16 mouse cellular contexts compared by ENCODE assay signal in the genomic region with DNA sequence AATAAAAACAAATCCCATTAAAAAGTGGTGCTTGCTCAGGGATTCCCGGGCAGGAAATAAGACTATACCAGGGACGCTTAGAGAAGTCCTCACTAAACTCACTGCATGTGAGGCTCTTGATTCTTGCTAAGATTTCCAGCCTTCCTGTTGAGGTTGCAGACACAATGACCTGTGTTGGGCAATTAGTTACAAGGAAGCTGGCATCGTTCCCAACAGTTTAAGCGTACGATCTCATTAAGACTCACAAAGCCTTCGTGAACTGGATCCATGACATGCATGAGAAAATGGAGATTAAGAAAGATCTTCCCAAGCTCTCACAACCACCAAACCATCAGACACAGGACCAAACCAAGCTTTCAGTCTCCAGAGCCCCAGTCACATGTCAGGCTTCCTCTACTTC.
DNase-seq lines count a peak whose midpoint lies in the region; ATAC-seq and TF ChIP-seq lines count a peak whose summit lies in the region.
"Had no signal": no experiment of that assay in that cellular context is flagged by ENCODE, and none has a peak within 500 bp of the region (broad histone marks: within the 10 kb centered on the region; RNA-seq: fewer than 3 reads in every experiment).

No protein-coding gene starts in this region.

- no peaks in the 10 kb centered on the region for H3K36me3 ChIP-seq in midbrain, postnatal 0 days (ENCODE audit: insufficient read depth, low read length)
- H3K36me3 ChIP-seq in midbrain, embryonic 11.5 days (ENCODE audit: control insufficient read depth, insufficient read depth, low read length) = no peaks in the 10 kb centered on the region
- H3K36me3 ChIP-seq: hindbrain, embryonic 10.5 days; limb, embryonic 13.5 days; neural tube, embryonic 13.5 days had no signal

- H3K27ac ChIP-seq in midbrain, postnatal 0 days (ENCODE audit: low read depth, low read length) = no peak overlapping the region
- H3K27ac ChIP-seq in midbrain, embryonic 11.5 days (ENCODE audit: low read depth, low read length) = no peak overlapping the region
- H3K27ac ChIP-seq: heart, adult 2 months; hindbrain, embryonic 10.5 days; limb, embryonic 13.5 days; liver, embryonic 14.5 days; neural tube, embryonic 13.5 days had no signal

- H3K27me3 ChIP-seq in midbrain, postnatal 0 days (ENCODE audit: insufficient read depth, low read length) = no peaks in the 10 kb centered on the region
- H3K27me3 ChIP-seq in midbrain, embryonic 11.5 days (ENCODE audit: control insufficient read depth, insufficient read depth, low read length) = no peaks in the 10 kb centered on the region
- H3K27me3 ChIP-seq: limb, embryonic 13.5 days; neural tube, embryonic 13.5 days had no signal

- H3K4me1 ChIP-seq in midbrain, postnatal 0 days (ENCODE audit: insufficient read depth, low read length) = no peaks in the 10 kb centered on the region
- H3K4me1 ChIP-seq in midbrain, embryonic 11.5 days (ENCODE audit: control insufficient read depth, insufficient read depth, low read length) = no peaks in the 10 kb centered on the region
- H3K4me1 ChIP-seq: hindbrain, embryonic 10.5 days; limb, embryonic 13.5 days; neural tube, embryonic 13.5 days had no signal

- H3K9me3 ChIP-seq in midbrain, postnatal 0 days (ENCODE audit: low read length) = no peaks in the 10 kb centered on the region
- no peaks in the 10 kb centered on the region for H3K9me3 ChIP-seq in midbrain, embryonic 11.5 days (ENCODE audit: control insufficient read depth, low read length)
- H3K9me3 ChIP-seq: hindbrain, embryonic 10.5 days; limb, embryonic 13.5 days; neural tube, embryonic 13.5 days had no signal

- H3K9ac ChIP-seq in midbrain, postnatal 0 days (replicated peaks; ENCODE audit: low read length, poor library complexity, severe bottlenecking) = no peak overlapping the region
- H3K9ac ChIP-seq in midbrain, embryonic 11.5 days (ENCODE audit: low read length) = no peak overlapping the region
- H3K9ac ChIP-seq: limb, embryonic 13.5 days; liver, embryonic 14.5 days; neural tube, embryonic 13.5 days had no signal

- no peak for TF ChIP-seq CTCF in midbrain, postnatal 0 days (IDR thresholded peaks at IDR 0.05)

- whole genome bisulfite sequencing in midbrain, postnatal 0 days = 53% methylated on average over 6 of the region's 6 CpGs
- 80% methylated on average over 6 of the region's 6 CpGs for WGBS in midbrain, embryonic 11.5 days

- peak; percentile 14 for DNase-seq in kidney, adult 9 months
- DNase-seq in kidney, adult 18-20 months = no peak
- DNase-seq in midbrain, postnatal 0 days (ENCODE audit: low spot score) = peak; percentile 28
- no peak for DNase-seq in midbrain, embryonic 11.5 days (ENCODE audit: low spot score, missing footprints)
- DNase-seq in gonadal fat pad, adult 2 months (ENCODE audit: low read depth) = peak; percentile 8
- no peak for DNase-seq in frontal cortex, postnatal 14 days (ENCODE audit: low spot score in 2 of 2)
- DNase-seq in cerebellum, postnatal 4 days (ENCODE audit: low spot score in 2 of 2) = no peak
- DNase-seq: cerebellum, postnatal 10 days; embryo, embryonic 11 days; gastrocnemius, postnatal 10 days; heart, adult 2 months; right cerebral cortex, postnatal 4 days had no signal

- no peak overlapping the region for H3K4me3 ChIP-seq in midbrain, postnatal 0 days (ENCODE audit: low read depth, low read length)
- no peak overlapping the region for H3K4me3 ChIP-seq in midbrain, embryonic 11.5 days (ENCODE audit: low read depth, low read length)
- H3K4me3 ChIP-seq: heart, adult 2 months; hindbrain, embryonic 10.5 days; limb, embryonic 13.5 days; neural tube, embryonic 13.5 days had no signal

- ATAC-seq in midbrain, postnatal 0 days (ENCODE audit: low FRiP score) = no peak
- ATAC-seq in midbrain, embryonic 11.5 days (ENCODE audit: low FRiP score) = no peak

- H3K4me2 ChIP-seq in midbrain, postnatal 0 days (ENCODE audit: low read depth, low read length, poor library complexity, severe bottlenecking) = no peak overlapping the region
- H3K4me2 ChIP-seq in midbrain, embryonic 11.5 days = no peak overlapping the region
- H3K4me2 ChIP-seq: limb, embryonic 13.5 days; neural tube, embryonic 13.5 days had no signal

Comparison
In these comparisons a context has a peak if more than half of its experiments do, and no peak if none do; other contexts are left out.
1. DNase-seq: peak in kidney, adult 9 months (single experiment), midbrain, postnatal 0 days (single experiment) and gonadal fat pad, adult 2 months (single experiment); none in kidney, adult 18-20 months (single experiment), midbrain, embryonic 11.5 days (single experiment), frontal cortex, postnatal 14 days (0 of 2) and cerebellum, postnatal 4 days (0 of 2).